Mouse (Mus musculus): ENCODE data around the gene Serpina12. TPM values are rescaled to one million over a fixed set of nuclear protein-coding genes. Genes with fewer than 3 reads are reported as not detected.

Serpina12 gene
- total RNA-seq (2015; ENCODE audit: low replicate concordance) (not detected in 2 replicates), total RNA-seq (2017; ENCODE audit: low replicate concordance) (not detected in 2 replicates)

GRCm38 (mm10) chr12:104044343-104044742 is at the start of gene Serpina12:
Serpina12 (minus strand) TSS chr12:104044443.
- no peak for ATAC-seq (replicated peaks; ENCODE audit: low FRiP score, poor library complexity, severe bottlenecking)

- no peak for ATAC-seq (replicated peaks; ENCODE audit: low FRiP score, poor library complexity, severe bottlenecking)
Observed at GRCm38 (mm10) chr12:104091303-104091702, 47.1 kb upstream of the Serpina12 start.

GRCm38 (mm10) chr12:104090119-104090518 is 45.9 kb upstream of the Serpina12 start:
- no peak for ATAC-seq (replicated peaks; ENCODE audit: low FRiP score, poor library complexity, severe bottlenecking)

GRCm38 (mm10) chr12:104072286-104072685 is 28.0 kb upstream of the Serpina12 start:
- no peak for ATAC-seq (replicated peaks; ENCODE audit: low FRiP score, poor library complexity, severe bottlenecking)

- ATAC-seq (replicated peaks; ENCODE audit: low FRiP score, poor library complexity, severe bottlenecking) = no peak
Observed at GRCm38 (mm10) chr12:104071708-104072107, 27.5 kb upstream of the Serpina12 start.

- ATAC-seq (replicated peaks; ENCODE audit: low FRiP score, poor library complexity, severe bottlenecking) = no peak
Observed at GRCm38 (mm10) chr12:104069620-104070019, 25.4 kb upstream of the Serpina12 start.

GRCm38 (mm10) chr12:104067549-104067948 is 23.3 kb upstream of the Serpina12 start:
- no peak for ATAC-seq (replicated peaks; ENCODE audit: low FRiP score, poor library complexity, severe bottlenecking)

- ATAC-seq (replicated peaks; ENCODE audit: low FRiP score, poor library complexity, severe bottlenecking) = no peak
Observed at GRCm38 (mm10) chr12:104066241-104066640, 22.0 kb upstream of the Serpina12 start.

- ATAC-seq (replicated peaks; ENCODE audit: low FRiP score, poor library complexity, severe bottlenecking) = no peak
Observed at GRCm38 (mm10) chr12:104064996-104065395, 20.8 kb upstream of the Serpina12 start.

GRCm38 (mm10) chr12:104064532-104064931 is 20.3 kb upstream of the Serpina12 start:
- ATAC-seq (replicated peaks; ENCODE audit: low FRiP score, poor library complexity, severe bottlenecking) = no peak

- no peak for ATAC-seq (replicated peaks; ENCODE audit: low FRiP score, poor library complexity, severe bottlenecking)
Observed at GRCm38 (mm10) chr12:104061862-104062261, 17.6 kb upstream of the Serpina12 start.

GRCm38 (mm10) chr12:104060126-104060525 is 15.9 kb upstream of the Serpina12 start:
- no peak for ATAC-seq (replicated peaks; ENCODE audit: low FRiP score, poor library complexity, severe bottlenecking)

GRCm38 (mm10) chr12:104057531-104057930 is 13.3 kb upstream of the Serpina12 start:
- no peak for ATAC-seq (replicated peaks; ENCODE audit: low FRiP score, poor library complexity, severe bottlenecking)

- no peak for ATAC-seq (replicated peaks; ENCODE audit: low FRiP score, poor library complexity, severe bottlenecking)
Observed at GRCm38 (mm10) chr12:104057050-104057449, 12.8 kb upstream of the Serpina12 start.

GRCm38 (mm10) chr12:104055755-104056154 is 11.5 kb upstream of the Serpina12 start:
- ATAC-seq (replicated peaks; ENCODE audit: low FRiP score, poor library complexity, severe bottlenecking) = no peak

- ATAC-seq (replicated peaks; ENCODE audit: low FRiP score, poor library complexity, severe bottlenecking) = no peak
Observed at GRCm38 (mm10) chr12:104053995-104054394, 9.8 kb upstream of the Serpina12 start.

GRCm38 (mm10) chr12:104045713-104046112 is 1.5 kb upstream of the Serpina12 start:
- ATAC-seq (replicated peaks; ENCODE audit: low FRiP score, poor library complexity, severe bottlenecking) = no peak

GRCm38 (mm10) chr12:104042753-104043152 is 1.5 kb downstream of the Serpina12 start:
- no peak for ATAC-seq (replicated peaks; ENCODE audit: low FRiP score, poor library complexity, severe bottlenecking)

GRCm38 (mm10) chr12:104041401-104041800 is 2.8 kb downstream of the Serpina12 start:
- ATAC-seq (replicated peaks; ENCODE audit: low FRiP score, poor library complexity, severe bottlenecking) = no peak

GRCm38 (mm10) chr12:104038181-104038580 is 6.1 kb downstream of the Serpina12 start:
- no peak for ATAC-seq (replicated peaks; ENCODE audit: low FRiP score, poor library complexity, severe bottlenecking)

GRCm38 (mm10) chr12:104033752-104034151 is 10.5 kb downstream of the Serpina12 start:
- no peak for ATAC-seq (replicated peaks; ENCODE audit: low FRiP score, poor library complexity, severe bottlenecking)

- no peak for ATAC-seq (replicated peaks; ENCODE audit: low FRiP score, poor library complexity, severe bottlenecking)
Observed at GRCm38 (mm10) chr12:104029986-104030385, 14.3 kb downstream of the Serpina12 start.
